Comparison of ENCODE assay signal across 8 mouse cellular contexts in genomic region chr9:21221383-21221929, GRCm38 (mm10). TPM values are rescaled to one million over a fixed set of nuclear protein-coding genes. Genes with fewer than 3 reads are reported as not detected.
DNase-seq lines count a peak whose midpoint lies in the region; ATAC-seq lines count a peak whose summit lies in the region.

No protein-coding gene starts in this region.

- no peak for ATAC-seq in neural tube, embryonic 13.5 days (ENCODE audit: low read depth)
- ATAC-seq in heart, embryonic 11.5 days (replicated peaks; ENCODE audit: insufficient number of reproducible peaks, low FRiP score, low TSS enrichment) = 0 out of 2 replicates have a peak, but pooled peaks have one; percentile 18

- 0 out of 2 replicates have a peak overlapping the region, but pooled peaks have one; percentile 48 for H3K4me2 ChIP-seq in neural tube, embryonic 13.5 days
- H3K4me2 ChIP-seq in heart, embryonic 11.5 days = peak overlapping the region; percentile 62

- H3K27me3 ChIP-seq in neural tube, embryonic 13.5 days = no peaks in the 10 kb centered on the region
- H3K27me3 ChIP-seq in heart, embryonic 11.5 days (ENCODE audit: control insufficient read depth, insufficient read depth, low read length) = no peaks in the 10 kb centered on the region

- H3K4me1 ChIP-seq in neural tube, embryonic 13.5 days (replicated peaks) = peaks cover 15% of the 10 kb centered on the region
- H3K4me1 ChIP-seq in heart, embryonic 11.5 days (ENCODE audit: control insufficient read depth, insufficient read depth, low read length) = peaks cover 10% of the 10 kb centered on the region

- no peaks in the 10 kb centered on the region for H3K9me3 ChIP-seq in neural tube, embryonic 13.5 days
- H3K9me3 ChIP-seq in heart, embryonic 11.5 days (replicated peaks; ENCODE audit: control insufficient read depth, low read length) = no peaks in the 10 kb centered on the region; the same call in 1 of the 2 replicates

- H3K27ac ChIP-seq in neural tube, embryonic 13.5 days (replicated peaks) = no peak overlapping the region
- peak overlapping the region; percentile 74; the same call in 1 of the 2 replicates for H3K27ac ChIP-seq in heart, embryonic 11.5 days (ENCODE audit: low read depth, low read length)

- no peak overlapping the region for H3K4me3 ChIP-seq in neural tube, embryonic 13.5 days
- no peak overlapping the region for H3K4me3 ChIP-seq in heart, embryonic 11.5 days (ENCODE audit: low read depth, low read length)

- H3K9ac ChIP-seq in neural tube, embryonic 13.5 days = no peak overlapping the region
- no peak overlapping the region for H3K9ac ChIP-seq in heart, embryonic 11.5 days (ENCODE audit: low read depth, low read length)

- WGBS in neural tube, embryonic 13.5 days = 20% methylated on average over 7 of the region's 7 CpGs
- 18% methylated on average over 7 of the region's 7 CpGs for WGBS in heart, embryonic 11.5 days (ENCODE audit: insufficient replicate concordance)

- DNase-seq in neural tube, embryonic 10.5 days (ENCODE audit: extremely low spot score, low spot score) = no peak
- peak; percentile 66 for DNase-seq in c-Kit-negative CD71-positive TER-119-positive erythroid progenitor cells, embryonic 14.5 days (ENCODE audit: low read depth, low spot score)
- DNase-seq in kidney, postnatal 25 days = peak; percentile 47 to 60
- DNase-seq in mesoderm, embryonic 11.5 days (ENCODE audit: low read depth, low spot score) = peak; percentile 84
- DNase-seq in urinary bladder, postnatal 4 days (ENCODE audit: low spot score in 2 of 2) = no peak
- no peak for DNase-seq in testis, postnatal 10 days (ENCODE audit: low spot score)

- H3K36me3 ChIP-seq in neural tube, embryonic 13.5 days = no peaks in the 10 kb centered on the region
- no peaks in the 10 kb centered on the region for H3K36me3 ChIP-seq in heart, embryonic 11.5 days (ENCODE audit: control insufficient read depth, insufficient read depth, low read length)

RNA-seq across cellular contexts. Expression of gene Keap1, which starts 17.7 kb away (rescaled TPM):
- 60.9 and 64.4 TPM in 2 replicates for polyA plus RNA-seq in neural tube, embryonic 13.5 days (2015; fragmentation: Nextera tagmentation; extraction: Ambion mirVana)
- 22.3 and 35.7 TPM in 2 replicates for polyA plus RNA-seq in heart, embryonic 11.5 days (2014; fragmentation: Nextera tagmentation; extraction: Ambion mirVana)

RNA-seq across cellular contexts. Expression of gene S1pr5, which starts 26.8 kb away (rescaled TPM):
- polyA plus RNA-seq in neural tube, embryonic 13.5 days (2015; fragmentation: Nextera tagmentation; extraction: Ambion mirVana) = 3.0 and 3.8 TPM in 2 replicates
- polyA plus RNA-seq in heart, embryonic 11.5 days (2014; fragmentation: Nextera tagmentation; extraction: Ambion mirVana) = 0.11 and 0.31 TPM in 2 replicates

RNA-seq across cellular contexts. Expression of gene Atg4d, which starts 43.6 kb away (rescaled TPM):
- 55.3 and 56.1 TPM in 2 replicates for polyA plus RNA-seq in neural tube, embryonic 13.5 days (2015; fragmentation: Nextera tagmentation; extraction: Ambion mirVana)
- 45.5 and 48.2 TPM in 2 replicates for polyA plus RNA-seq in heart, embryonic 11.5 days (2014; fragmentation: Nextera tagmentation; extraction: Ambion mirVana)

RNA-seq across cellular contexts. Expression of gene Pde4a, which starts 55.9 kb away (rescaled TPM):
- 17.5 and 18.9 TPM in 2 replicates for polyA plus RNA-seq in neural tube, embryonic 13.5 days (2015; fragmentation: Nextera tagmentation; extraction: Ambion mirVana)
- 7.6 and 8.3 TPM in 2 replicates for polyA plus RNA-seq in heart, embryonic 11.5 days (2014; fragmentation: Nextera tagmentation; extraction: Ambion mirVana)

Comparison
In these comparisons a context has a peak if more than half of its experiments do, and no peak if none do; other contexts are left out.
1. DNase-seq: peak in c-Kit-negative CD71-positive TER-119-positive erythroid progenitor cells, embryonic 14.5 days (single experiment), kidney, postnatal 25 days (2 of 2) and mesoderm, embryonic 11.5 days (single experiment); none in neural tube, embryonic 10.5 days (single experiment), urinary bladder, postnatal 4 days (0 of 2) and testis, postnatal 10 days (single experiment).